Mouse (Mus musculus) CD4-positive, CD25-positive, alpha-beta regulatory T cell, adult 2 months (primary cell): ENCODE data around the gene Traf4.
A peak's percentile ranks its signal among the peaks of the same experiment; 100 is the strongest.
"Not testable (repeated sequence)": the region's sequence is repeated elsewhere in the genome, so short reads cannot be mapped to it uniquely, and the experiment has no call there.

Experiments
- DNase-seq: peaks from one replicate; pipeline ENCODE4 v3.0.0-alpha.2; 2012; ENCODE audit warnings: low read depth, low spot score

Traf4 gene

DNA sequence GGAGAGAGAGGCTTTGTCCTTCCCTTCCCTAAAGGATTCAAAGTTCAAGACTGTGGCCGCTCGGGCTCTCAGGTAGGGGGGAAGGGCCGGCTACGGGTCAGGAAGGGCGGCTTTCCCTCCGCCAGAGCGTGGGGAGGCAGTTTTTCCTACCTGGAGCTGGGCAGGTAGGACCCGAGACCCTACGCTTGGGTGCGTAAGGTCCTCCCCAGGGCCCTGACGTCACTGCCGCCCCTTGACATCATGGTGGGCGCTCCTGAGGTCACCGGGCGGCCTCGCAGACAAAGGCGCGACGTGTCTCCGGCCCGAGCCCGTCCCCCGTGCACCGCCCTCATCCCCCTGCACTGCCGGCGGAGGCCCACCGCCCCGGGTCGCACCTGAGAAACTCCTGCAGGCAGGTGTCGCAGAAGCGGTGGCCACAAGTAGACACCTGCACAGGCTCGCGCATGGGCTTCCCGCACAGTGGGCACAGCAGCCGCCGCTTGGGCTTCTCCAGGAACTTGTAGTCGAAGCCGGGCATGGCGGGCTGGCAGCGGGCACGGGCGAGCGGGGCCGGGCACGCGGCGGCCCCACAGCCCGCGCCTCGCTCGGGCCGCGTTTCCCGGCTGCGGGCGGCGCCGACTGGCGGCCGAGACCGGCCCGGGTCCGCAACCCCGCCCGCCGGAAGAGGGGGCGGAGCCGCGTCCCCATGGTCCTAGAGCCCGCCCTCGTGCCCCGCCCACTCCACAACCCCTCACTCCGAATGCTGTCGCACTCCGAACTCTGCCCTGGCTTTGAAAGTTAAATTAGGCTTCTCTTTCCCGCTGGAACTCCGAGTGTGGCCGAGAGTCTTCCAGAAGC lies at the start of gene Traf4:
TSS of gene Traf4 (minus strand) at position 666 of the 837 bp plus-strand sequence.
- DNase-seq, result peak; percentile 91

GRCm38 (mm10) chr11:78213086-78213817 lies 47.9 kb upstream of the Traf4 start:
- DNase-seq, result no peak

DNA sequence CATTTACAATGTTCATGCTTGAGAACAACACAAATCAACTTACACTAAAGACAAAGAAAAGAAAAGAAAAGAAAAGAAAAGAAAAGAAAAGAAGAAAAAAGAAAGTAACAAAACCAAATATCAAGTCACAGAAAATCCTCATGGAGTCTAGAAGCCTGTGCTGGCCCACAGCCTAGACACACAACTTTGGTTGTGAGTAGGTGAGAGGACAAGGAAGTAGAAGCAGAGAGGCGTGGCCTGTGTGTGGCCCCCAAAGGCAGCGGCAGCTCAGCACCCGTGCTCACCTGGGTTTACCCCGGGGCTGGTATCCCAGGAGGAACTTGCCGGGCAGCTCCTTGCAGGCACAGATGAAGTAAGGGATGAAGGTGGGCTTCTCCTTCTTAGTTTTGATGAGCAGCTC lies 46.1 kb upstream of the Traf4 start:
- no peak for DNase-seq

GRCm38 (mm10) chr11:78210615-78211014 lies 45.2 kb upstream of the Traf4 start:
- DNase-seq, result no peak

GRCm38 (mm10) chr11:78209886-78210285 lies 44.5 kb upstream of the Traf4 start:
- DNase-seq, result no peak

- DNase-seq, result no peak
Measured at GRCm38 (mm10) chr11:78207190-78207589, 41.8 kb upstream of the Traf4 start.

DNA sequence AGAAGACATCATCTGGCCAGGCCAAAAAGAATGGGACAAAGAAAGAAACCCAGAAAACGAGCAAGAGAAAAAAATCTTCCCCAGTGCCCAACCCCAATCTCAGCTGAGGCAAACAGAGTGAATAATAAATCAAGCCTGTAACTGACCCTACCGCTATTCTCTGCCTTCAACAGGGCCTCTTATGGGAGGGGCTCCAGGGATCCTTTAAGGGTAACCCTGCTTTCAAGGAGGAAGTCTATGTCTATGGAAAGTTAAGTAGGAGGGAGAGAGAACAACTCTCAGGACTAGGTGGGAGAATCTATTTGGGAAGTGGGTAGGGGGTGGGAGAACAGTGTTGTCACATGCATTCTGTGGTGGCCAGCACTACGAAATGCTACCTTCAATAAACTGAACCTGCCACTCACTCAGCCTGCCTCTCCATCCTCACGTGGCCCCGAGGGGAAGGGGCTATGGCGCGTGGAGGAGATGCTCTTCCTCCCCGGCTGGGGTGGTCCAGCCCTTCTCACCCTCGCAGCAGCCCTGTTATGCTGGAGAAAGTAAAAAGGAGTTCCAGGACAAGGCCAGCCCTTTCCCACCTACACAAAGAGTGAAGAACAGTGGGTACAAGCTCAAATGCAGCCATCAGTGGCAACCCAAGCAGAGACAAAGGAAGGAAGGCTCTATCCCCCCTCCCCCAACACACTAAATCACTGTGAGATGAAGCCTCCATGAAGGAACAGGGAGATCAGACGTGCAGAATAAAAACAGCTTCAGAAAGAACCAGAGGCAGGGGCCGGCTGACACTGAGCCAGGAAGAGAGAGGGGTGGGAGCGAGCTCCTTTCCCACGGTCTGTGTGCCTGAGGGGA lies 40.2 kb upstream of the Traf4 start:
- no peak for DNase-seq

DNA sequence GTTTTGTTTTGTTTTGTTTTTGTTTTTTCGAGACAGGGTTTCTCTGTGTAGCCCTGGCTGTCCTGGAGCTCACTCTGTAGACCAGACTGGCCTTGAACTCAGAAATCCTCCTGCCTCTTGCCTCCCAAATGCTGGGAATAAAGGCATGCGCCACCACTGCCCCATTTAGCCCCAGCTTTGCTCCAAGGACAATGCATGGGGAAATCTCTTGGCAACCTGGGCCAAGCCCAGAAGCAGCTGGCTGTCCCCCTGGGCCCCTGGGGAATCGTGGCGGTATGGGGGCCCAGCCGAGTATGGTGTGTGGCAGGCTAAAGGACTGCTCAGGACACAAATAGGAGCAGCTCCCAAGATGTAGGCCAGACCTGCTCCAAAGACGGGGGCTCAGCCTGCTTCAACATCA lies 38.9 kb upstream of the Traf4 start:
- DNase-seq, result no peak

DNA sequence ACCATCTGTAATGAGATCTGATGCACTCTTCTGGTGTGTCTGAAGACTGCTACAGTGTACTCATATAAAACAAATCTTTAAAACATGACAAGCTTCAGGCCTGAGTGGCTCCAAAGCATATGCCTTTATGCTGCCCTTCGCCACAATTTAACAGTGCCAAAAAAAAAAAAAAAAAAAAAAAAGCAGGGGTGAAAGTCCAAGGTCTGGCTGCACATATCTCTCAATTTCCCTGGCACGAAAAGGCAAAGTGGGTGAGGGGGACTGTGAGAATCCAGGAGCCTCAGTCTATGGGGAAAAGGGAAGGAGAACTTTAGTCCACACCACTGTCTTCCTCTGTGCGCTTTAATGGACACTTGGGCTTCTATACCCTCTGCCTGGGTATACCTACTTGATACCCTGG lies 37.0 kb upstream of the Traf4 start:
- no peak for DNase-seq

DNA sequence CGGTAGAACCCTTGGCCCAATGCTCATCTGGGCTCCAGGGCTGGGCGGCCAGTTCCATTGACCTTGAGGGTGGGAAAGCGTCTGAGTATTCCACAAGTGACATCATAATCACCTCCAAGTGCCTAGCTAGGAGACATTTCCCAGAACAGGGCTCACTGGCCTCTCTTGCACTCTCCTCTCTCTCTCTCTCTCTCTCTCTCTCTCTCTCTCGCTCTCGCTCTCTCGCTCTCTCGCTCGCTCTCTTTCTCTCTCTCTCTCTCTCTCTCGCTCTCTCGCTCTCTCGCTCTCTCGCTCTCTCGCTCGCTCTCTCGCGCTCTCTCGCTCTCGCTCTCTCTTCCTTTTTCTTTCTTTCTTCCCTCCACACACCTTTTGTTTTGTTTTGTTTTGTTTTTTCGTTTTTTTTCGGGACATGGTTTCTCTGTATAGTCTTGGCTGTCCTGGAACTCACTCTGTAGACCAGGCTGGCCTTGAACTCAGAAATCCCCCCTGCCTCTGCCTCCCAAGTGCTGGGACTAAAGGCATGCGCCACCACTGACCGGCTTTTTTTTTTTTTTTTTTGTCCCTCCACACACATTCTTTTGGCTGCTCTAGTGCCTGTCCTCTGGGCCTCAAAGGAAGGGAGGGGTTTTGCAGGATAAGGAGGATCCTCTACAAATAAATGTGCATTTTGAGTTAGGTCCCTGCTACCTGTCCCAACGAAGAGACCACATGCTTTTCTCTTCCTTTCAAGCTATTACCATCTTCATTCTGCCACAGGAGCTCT lies 29.9 kb upstream of the Traf4 start:
- DNase-seq, result no peak

GRCm38 (mm10) chr11:78194411-78195100 lies 29.2 kb upstream of the Traf4 start:
- peak; percentile 73 for DNase-seq

- DNase-seq, result no peak
Measured at GRCm38 (mm10) chr11:78193113-78193512, 27.7 kb upstream of the Traf4 start, which contains the start of gene Proca1. Gene Proca1 (plus strand): TSS chr11:78193392.

DNA sequence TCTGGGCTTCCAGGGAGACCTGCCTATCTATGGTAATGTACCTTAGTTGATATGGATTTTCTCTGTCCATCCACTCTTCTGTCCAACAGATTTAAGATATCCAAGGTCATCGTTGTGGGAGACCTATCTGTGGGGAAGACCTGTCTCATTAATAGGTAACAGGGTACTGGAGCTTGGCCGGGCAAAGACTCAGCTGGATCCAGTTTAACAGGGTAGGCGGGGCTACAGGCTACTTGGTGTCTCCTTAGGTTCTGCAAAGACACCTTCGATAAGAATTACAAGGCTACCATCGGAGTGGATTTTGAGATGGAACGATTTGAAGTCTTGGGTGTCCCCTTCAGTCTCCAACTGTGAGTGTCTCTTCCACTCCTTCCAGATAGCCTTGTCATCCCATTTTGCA lies 24.7 kb upstream of the Traf4 start:
- DNase-seq, result no peak

DNA sequence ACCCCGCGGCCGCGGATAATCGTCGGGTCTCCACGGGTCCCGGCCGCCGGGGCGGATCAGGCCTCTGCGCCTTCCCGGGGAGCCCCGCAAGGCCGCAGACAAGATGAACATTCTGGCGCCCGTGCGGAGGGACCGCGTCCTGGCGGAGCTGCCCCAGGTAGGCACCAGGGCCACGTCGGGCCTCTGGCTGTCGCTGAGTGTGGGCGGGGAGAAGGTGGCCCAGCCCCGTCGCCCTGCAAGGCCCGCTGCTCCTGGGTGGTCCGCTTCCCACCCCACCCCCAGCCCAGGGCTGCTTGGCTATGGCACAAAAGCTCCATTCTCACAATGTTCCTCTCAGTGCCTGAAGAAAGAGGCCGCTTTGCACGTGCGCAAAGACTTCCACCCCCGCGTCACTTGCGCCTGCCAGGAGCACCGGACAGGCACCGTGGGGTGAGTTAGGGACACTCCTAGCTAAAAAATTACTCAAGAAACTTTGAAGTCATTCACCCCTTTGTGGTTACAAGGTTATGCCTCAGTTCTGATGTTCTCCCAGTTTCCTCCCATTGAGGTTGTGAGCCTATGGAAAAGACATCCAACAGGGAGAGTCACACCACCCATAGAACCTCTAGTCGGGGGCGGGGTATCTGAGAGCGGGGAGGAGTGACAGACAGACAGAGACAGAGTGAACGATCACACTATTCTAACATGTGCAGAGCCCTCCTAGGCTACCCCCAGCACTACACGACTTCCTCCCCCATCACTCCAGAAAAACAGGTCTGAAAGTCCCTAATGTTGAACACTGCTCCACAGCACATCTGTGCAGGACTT lies 24.0 kb upstream of the Traf4 start:
- DNase-seq, result peak; percentile 53

GRCm38 (mm10) chr11:78188331-78189233 lies 23.2 kb upstream of the Traf4 start, which contains the start of gene Rab34:
Gene Rab34 (plus strand): TSS chr11:78188430.
- DNase-seq, result peak; percentile 37

GRCm38 (mm10) chr11:78184702-78185101 lies 19.3 kb upstream of the Traf4 start:
- DNase-seq, result not testable (repeated sequence)

- no peak for DNase-seq
Measured at GRCm38 (mm10) chr11:78183884-78184514, 18.6 kb upstream of the Traf4 start.
